Mouse (Mus musculus): ENCODE measurements at regions not wholly inside any gene's neighbourhood (a gene's known extent, or its start where the extent isn't known, plus 50 kb on each side); places are given as distances from the start of the nearest gene placed in this dataset.

GRCm38 (mm10) chr7:70066448-70066847 lies 300.1 kb downstream of the Nr2f2 start:
- TF ChIP-seq CTCF (conservative IDR thresholded peaks at IDR 0.05; ENCODE audit: insufficient read depth, insufficient read length, low read depth, low read length) (no peak), POLR2A (IDR thresholded peaks at IDR 0.05; ENCODE audit: low read depth, low read length) (no peak)
